ENCODE assay signal across 8 mouse cellular contexts in the genomic region with DNA sequence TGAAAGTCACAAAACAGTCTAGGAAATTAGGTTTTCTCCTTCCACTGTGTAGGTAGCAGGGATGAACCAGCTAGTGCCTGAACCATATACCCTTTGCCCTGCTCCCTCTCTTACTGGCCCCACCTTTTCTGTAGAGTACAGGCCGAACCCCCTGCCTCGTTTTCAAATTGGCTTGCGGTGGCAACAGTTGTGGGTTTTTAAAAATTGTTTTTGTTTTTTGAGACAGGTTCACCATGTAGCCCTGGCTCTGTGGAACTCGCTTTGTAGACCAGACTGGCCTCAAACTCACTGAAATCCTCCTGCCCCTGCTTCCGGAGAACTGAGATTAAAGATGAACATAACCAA. TPM values are rescaled to one million over a fixed set of nuclear protein-coding genes. Genes with fewer than 3 reads are reported as not detected.
DNase-seq lines count a peak whose midpoint lies in the region; ATAC-seq and TF ChIP-seq lines count a peak whose summit lies in the region.

No protein-coding gene starts in this region.

- H3K36me3 ChIP-seq in lung, postnatal 0 days (ENCODE audit: insufficient read depth, low read length) = no peaks in the 10 kb centered on the region; the same call in 1 of the 2 replicates
- peaks cover 7% of the 10 kb centered on the region; the same call in 1 of the 2 replicates for H3K36me3 ChIP-seq in intestine, postnatal 0 days (ENCODE audit: control insufficient read depth, insufficient read depth)

- H3K9ac ChIP-seq in lung, postnatal 0 days (replicated peaks; ENCODE audit: low read depth) = no peak overlapping the region
- peak overlapping the region; percentile 5; the same call in 1 of the 2 replicates for H3K9ac ChIP-seq in intestine, postnatal 0 days (ENCODE audit: low read depth, low read length)

- no peaks in the 10 kb centered on the region for H3K27me3 ChIP-seq in lung, postnatal 0 days (replicated peaks; ENCODE audit: insufficient read depth, low read length)
- H3K27me3 ChIP-seq in intestine, postnatal 0 days (replicated peaks; ENCODE audit: control insufficient read depth, insufficient read depth, low read length) = no peaks in the 10 kb centered on the region

- H3K9me3 ChIP-seq in lung, postnatal 0 days (ENCODE audit: low read length) = no peaks in the 10 kb centered on the region
- no peaks in the 10 kb centered on the region for H3K9me3 ChIP-seq in intestine, postnatal 0 days (ENCODE audit: control insufficient read depth)

- H3K27ac ChIP-seq in lung, postnatal 0 days (ENCODE audit: low read length) = peak overlapping the region; percentile 85
- H3K27ac ChIP-seq in embryonic fibroblast, embryonic 13.5 days (ENCODE audit: insufficient read depth, low read length) = peak overlapping the region; percentile 62
- peak overlapping the region; percentile 77; the same call in 1 of the 2 replicates for H3K27ac ChIP-seq in intestine, postnatal 0 days (ENCODE audit: low read depth, low read length)

- 6% methylated on average over 5 of the region's 5 CpGs for WGBS in lung, postnatal 0 days
- WGBS in intestine, postnatal 0 days = 11% methylated on average over 5 of the region's 5 CpGs

- no peak for DNase-seq in lung, postnatal 0 days (ENCODE audit: low spot score)
- DNase-seq in lung, postnatal 14 days = no peak
- DNase-seq in neural tube, embryonic 10.5 days (ENCODE audit: extremely low spot score, low spot score) = peak; percentile 59
- no peak for DNase-seq in layer of hippocampus, adult 11-12 months (ENCODE audit: low spot score)
- DNase-seq in ovary, postnatal 10 days (ENCODE audit: low spot score) = no peak
- DNase-seq in spleen, adult 12 weeks (ENCODE audit: low spot score) = no peak

- H3K4me3 ChIP-seq in lung, postnatal 0 days (ENCODE audit: low read depth, low read length) = peak overlapping the region; percentile 88
- peak overlapping the region; percentile 24 for H3K4me3 ChIP-seq in embryonic fibroblast, embryonic 13.5 days (ENCODE audit: insufficient read depth, low read length)
- peak overlapping the region; percentile 40 for H3K4me3 ChIP-seq in intestine, postnatal 0 days (ENCODE audit: low read depth, low read length)

- ATAC-seq in lung, postnatal 0 days = peak; percentile 31
- peak; percentile 37 for ATAC-seq in intestine, postnatal 0 days

- peak overlapping the region; percentile 76 for H3K4me2 ChIP-seq in lung, postnatal 0 days (replicated peaks; ENCODE audit: low read depth, low read length)
- peak overlapping the region; percentile 88 for H3K4me2 ChIP-seq in intestine, postnatal 0 days (replicated peaks; ENCODE audit: low read depth)

- H3K4me1 ChIP-seq in lung, postnatal 0 days (ENCODE audit: insufficient read depth, low read depth, low read length) = peaks cover 16% of the 10 kb centered on the region
- H3K4me1 ChIP-seq in embryonic fibroblast, embryonic 13.5 days (ENCODE audit: control insufficient read depth, insufficient read depth, low read length) = no peaks in the 10 kb centered on the region
- H3K4me1 ChIP-seq in intestine, postnatal 0 days (replicated peaks; ENCODE audit: control insufficient read depth, insufficient read depth, low read length) = 0 out of 2 replicates have a peak, but pooled peaks cover 4% of the 10 kb centered on the region

- peak; percentile 20; the same call in 1 of the 2 replicates for TF ChIP-seq POLR2A in embryonic fibroblast, embryonic 13.5 days (IDR thresholded peaks at IDR 0.05; ENCODE audit: low read depth, low read length)

- TF ChIP-seq EP300 in lung, postnatal 0 days (IDR thresholded peaks at IDR 0.05) = peak; percentile 5; the same call in 1 of the 2 replicates

- TF ChIP-seq CTCF in lung, postnatal 0 days (IDR thresholded peaks at IDR 0.05) = no peak
- TF ChIP-seq CTCF in embryonic fibroblast, embryonic 13.5 days (IDR thresholded peaks at IDR 0.05; ENCODE audit: borderline replicate concordance, insufficient read depth, low read length) = no peak
- no peak for TF ChIP-seq CTCF in intestine, postnatal 0 days (IDR thresholded peaks at IDR 0.05; ENCODE audit: low read depth)

RNA-seq across cellular contexts. Expression of a gene that starts 0.3 kb away (rescaled TPM):
- 27.9 TPM in 2 replicates for polyA plus RNA-seq in lung, postnatal 0 days (2015; fragmentation: Nextera tagmentation; extraction: Ambion mirVana)
- 25.6 and 27.9 TPM in 2 replicates for polyA plus RNA-seq in embryonic fibroblast, embryonic 13.5 days (2011; ENCODE audit: insufficient read length, low read depth, missing spikeins)
- 32.8 and 36.5 TPM in 2 replicates for polyA plus RNA-seq in intestine, postnatal 0 days (2015; fragmentation: Nextera tagmentation; extraction: Ambion mirVana)

RNA-seq across cellular contexts. Expression of a gene that starts 8.4 kb away (rescaled TPM):
- 509 and 537 TPM in 2 replicates for polyA plus RNA-seq in lung, postnatal 0 days (2015; fragmentation: Nextera tagmentation; extraction: Ambion mirVana)
- 1,643 and 1,827 TPM in 2 replicates for polyA plus RNA-seq in embryonic fibroblast, embryonic 13.5 days (2011; ENCODE audit: insufficient read length, low read depth, missing spikeins)
- polyA plus RNA-seq in intestine, postnatal 0 days (2015; fragmentation: Nextera tagmentation; extraction: Ambion mirVana) = 286 and 316 TPM in 2 replicates

RNA-seq across cellular contexts. Expression of a gene that starts 14.7 kb away (rescaled TPM):
- 48.9 and 50.2 TPM in 2 replicates for polyA plus RNA-seq in lung, postnatal 0 days (2015; fragmentation: Nextera tagmentation; extraction: Ambion mirVana)
- polyA plus RNA-seq in embryonic fibroblast, embryonic 13.5 days (2011; ENCODE audit: insufficient read length, low read depth, missing spikeins) = 48.4 and 51.2 TPM in 2 replicates
- polyA plus RNA-seq in intestine, postnatal 0 days (2015; fragmentation: Nextera tagmentation; extraction: Ambion mirVana) = 50.5 and 53.4 TPM in 2 replicates

RNA-seq across cellular contexts. Expression of a gene that starts 15.6 kb away (rescaled TPM):
- 0.16 and 0.25 TPM in 2 replicates for polyA plus RNA-seq in lung, postnatal 0 days (2015; fragmentation: Nextera tagmentation; extraction: Ambion mirVana)
- polyA plus RNA-seq in embryonic fibroblast, embryonic 13.5 days (2011; ENCODE audit: insufficient read length, low read depth, missing spikeins) = not detected in 2 replicates
- polyA plus RNA-seq in intestine, postnatal 0 days (2015; fragmentation: Nextera tagmentation; extraction: Ambion mirVana) = 0.12 TPM in 2 replicates

RNA-seq across cellular contexts. Expression of a gene that starts 33.0 kb away (rescaled TPM):
- polyA plus RNA-seq in lung, postnatal 0 days (2015; fragmentation: Nextera tagmentation; extraction: Ambion mirVana) = 58.2 and 62.0 TPM in 2 replicates
- polyA plus RNA-seq in embryonic fibroblast, embryonic 13.5 days (2011; ENCODE audit: insufficient read length, low read depth, missing spikeins) = 16.9 and 23.5 TPM in 2 replicates
- polyA plus RNA-seq in intestine, postnatal 0 days (2015; fragmentation: Nextera tagmentation; extraction: Ambion mirVana) = 54.1 and 67.6 TPM in 2 replicates

Comparison
In these comparisons a context has a peak if more than half of its experiments do, and no peak if none do; other contexts are left out.
1. H3K4me3 ChIP-seq: peak in every context shown above with its lines; median percentile 88 in lung, postnatal 0 days; 40 in intestine, postnatal 0 days; 24 in embryonic fibroblast, embryonic 13.5 days.